Comparison of ENCODE assay signal across 8 mouse cellular contexts in the genomic region with DNA sequence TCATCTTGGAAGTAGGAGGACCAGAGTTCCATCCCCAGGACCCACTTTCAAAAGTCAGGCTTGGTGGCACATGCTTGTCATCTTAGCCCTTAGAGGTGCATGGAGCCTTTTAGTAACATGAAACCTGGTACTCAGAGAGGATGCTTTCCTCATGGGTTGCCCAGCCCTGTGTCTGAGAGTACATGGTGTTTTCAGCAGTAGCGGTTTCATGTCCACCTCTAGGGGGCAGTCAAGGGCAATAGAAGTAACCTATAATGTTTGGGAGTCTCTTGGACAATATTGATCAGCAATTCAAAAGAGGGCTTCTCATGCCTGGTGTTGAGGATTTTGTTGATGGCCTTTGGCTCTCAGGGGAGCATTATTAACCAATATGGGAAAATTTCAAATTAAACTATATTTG. TPM values are rescaled to one million over a fixed set of nuclear protein-coding genes. Genes with fewer than 3 reads are reported as not detected.
A peak's percentile ranks its signal among the peaks of the same experiment; 100 is the strongest.
DNase-seq lines count a peak whose midpoint lies in the region; ATAC-seq and TF ChIP-seq lines count a peak whose summit lies in the region.

No protein-coding gene starts in this region.

- H3K9me3 ChIP-seq in limb, embryonic 14.5 days (ENCODE audit: control insufficient read depth, low read length), result no peaks in the 10 kb centered on the region

- no peak for TF ChIP-seq POLR2A in limb, embryonic 14.5 days (IDR thresholded peaks at IDR 0.05; ENCODE audit: borderline replicate concordance, extremely low read depth, insufficient read depth, insufficient read length)

- H3K4me1 ChIP-seq in limb, embryonic 14.5 days (ENCODE audit: control insufficient read depth, insufficient read depth, low read length), result no peaks in the 10 kb centered on the region

- intact Hi-C loops in left cerebral cortex, adult 2 months (cut with DNase I), result loop anchor here (10.0 kb wide), 1 partner anchor 194 kb away; no protein-coding TSS in a partner anchor
- intact Hi-C loops in left cerebral cortex, postnatal 36 days (cut with DNase I), result no loop called here

- WGBS in limb, embryonic 14.5 days, result 43% methylated on average over 1 of the region's 1 CpGs

- no peak overlapping the region for H3K4me3 ChIP-seq in left cerebral cortex, adult 2 months
- H3K4me3 ChIP-seq in limb, embryonic 14.5 days (replicated peaks; ENCODE audit: low read length), result no peak overlapping the region

- H3K4me2 ChIP-seq in limb, embryonic 14.5 days (replicated peaks; ENCODE audit: low read depth, low read length, severe bottlenecking), result no peak overlapping the region

- H3K36me3 ChIP-seq in limb, embryonic 14.5 days (ENCODE audit: control insufficient read depth, insufficient read depth, low read length), result no peaks in the 10 kb centered on the region

- peak; percentile 6 for DNase-seq in adrenal gland, postnatal 14 days
- no peak for DNase-seq in adrenal gland, adult 18-20 months (ENCODE audit: low spot score in 2 of 2)
- no peak for DNase-seq in left cerebral cortex, adult 2 months (ENCODE audit: extremely low spot score in 1 of 2, low spot score in 2 of 2)
- DNase-seq in left cerebral cortex, postnatal 36 days (ENCODE audit: low spot score in 2 of 2), result no peak
- peak; percentile 26 for DNase-seq in adipocyte (ENCODE audit: low spot score)
- peak; percentile 21 for DNase-seq in limb, embryonic 14.5 days (ENCODE audit: low spot score)
- no peak for DNase-seq in heart, postnatal 4 days
- no peak for DNase-seq in adrenal gland, adult 2 months

- no peak for ATAC-seq in limb, embryonic 14.5 days (ENCODE audit: low FRiP score, low read depth)

- H3K9ac ChIP-seq in limb, embryonic 14.5 days (ENCODE audit: low read depth, low read length, severe bottlenecking), result no peak overlapping the region

- H3K27me3 ChIP-seq in limb, embryonic 14.5 days (ENCODE audit: control insufficient read depth, insufficient read depth, low read length), result no peaks in the 10 kb centered on the region

- TF ChIP-seq CTCF in left cerebral cortex, adult 2 months (IDR thresholded peaks at IDR 0.05), result peak; percentile 46

- H3K27ac ChIP-seq in left cerebral cortex, adult 2 months, result no peak overlapping the region
- H3K27ac ChIP-seq in limb, embryonic 14.5 days (replicated peaks; ENCODE audit: low read depth, low read length), result no peak overlapping the region

RNA-seq across cellular contexts. Expression of gene Ddx18, which starts 33.3 kb away (rescaled TPM):
- total RNA-seq in adrenal gland, postnatal 14 days (2021), result 35.4 and 43.7 TPM in 2 replicates
- 10 to 100 TPM; 45.3 to 48.2 TPM for total RNA-seq in adrenal gland, adult 18-20 months (2021)
- 10 to 100 TPM; 25.9 to 27.8 TPM for total RNA-seq in left cerebral cortex, adult 2 months (2021)
- 10 to 100 TPM; 24.0 to 27.5 TPM for total RNA-seq in left cerebral cortex, postnatal 36 days (2021)
- 81.7 and 94.4 TPM in 2 replicates for polyA plus RNA-seq in limb, embryonic 14.5 days (2012; rRNA removed)
- 66.6 and 75.3 TPM in 2 replicates for polyA plus RNA-seq in limb, embryonic 14.5 days (2014; fragmentation: Nextera tagmentation; extraction: Ambion mirVana)
- 10 to 100 TPM; 22.7 to 23.5 TPM for total RNA-seq in heart, postnatal 4 days (2021)
- 10 to 100 TPM; 44.0 to 45.5 TPM for total RNA-seq in adrenal gland, adult 2 months (2021)
- 12.1 and 21.5 TPM in 2 replicates for polyA plus RNA-seq in adrenal gland, adult 2 months (2012; rRNA removed)

Comparison
In these comparisons a context has a peak if more than half of its experiments do, and no peak if none do; other contexts are left out.
1. DNase-seq: peak in adrenal gland, postnatal 14 days (single experiment), adipocyte (single experiment) and limb, embryonic 14.5 days (single experiment); none in adrenal gland, adult 18-20 months (0 of 2), left cerebral cortex, adult 2 months (0 of 2), left cerebral cortex, postnatal 36 days (0 of 2), heart, postnatal 4 days (single experiment) and adrenal gland, adult 2 months (single experiment).